In genomic region chr10:60934297-60935286, GRCm38 (mm10) we compare ENCODE assay signal across 9 mouse cellular contexts.
DNase-seq lines count a peak whose midpoint lies in the region; ATAC-seq and TF ChIP-seq lines count a peak whose summit lies in the region.
"Had no signal": no experiment of that assay in that cellular context is flagged by ENCODE, and none has a peak within 500 bp of the region (broad histone marks: within the 10 kb centered on the region; RNA-seq: fewer than 3 reads in every experiment).

No protein-coding gene starts in this region.

- H3K9me3 ChIP-seq in midbrain, embryonic 10.5 days (replicated peaks): no peaks in the 10 kb centered on the region
- no peaks in the 10 kb centered on the region for H3K9me3 ChIP-seq in midbrain, embryonic 15.5 days
- H3K9me3 ChIP-seq in kidney, embryonic 15.5 days (replicated peaks): no peaks in the 10 kb centered on the region
- H3K9me3 ChIP-seq in lung, embryonic 14.5 days (ENCODE audit: low read depth, low read length): no peaks in the 10 kb centered on the region
- H3K9me3 ChIP-seq: limb, embryonic 12.5 days had no signal

- H3K4me3 ChIP-seq in midbrain, embryonic 10.5 days: no peak overlapping the region
- no peak overlapping the region for H3K4me3 ChIP-seq in midbrain, embryonic 15.5 days
- H3K4me3 ChIP-seq in kidney, embryonic 15.5 days (replicated peaks): no peak overlapping the region
- no peak overlapping the region for H3K4me3 ChIP-seq in lung, embryonic 14.5 days (ENCODE audit: low read depth, low read length)
- H3K4me3 ChIP-seq: limb, embryonic 12.5 days had no signal

- no peak overlapping the region for H3K4me2 ChIP-seq in midbrain, embryonic 15.5 days
- H3K4me2 ChIP-seq in kidney, embryonic 15.5 days: peak overlapping the region; percentile 21; the same call in 1 of the 2 replicates
- H3K4me2 ChIP-seq in lung, embryonic 14.5 days: peak overlapping the region; percentile 29; the same call in 1 of the 2 replicates
- H3K4me2 ChIP-seq: limb, embryonic 12.5 days had no signal

- 69% methylated on average over 13 of the region's 13 CpGs for WGBS in midbrain, embryonic 10.5 days
- WGBS in midbrain, embryonic 15.5 days: 62% methylated on average over 13 of the region's 13 CpGs
- WGBS in kidney, embryonic 15.5 days: 33% methylated on average over 13 of the region's 13 CpGs
- WGBS in lung, embryonic 14.5 days: 23% methylated on average over 13 of the region's 13 CpGs

- peaks cover 74% of the 10 kb centered on the region for H3K4me1 ChIP-seq in midbrain, embryonic 10.5 days
- H3K4me1 ChIP-seq in midbrain, embryonic 15.5 days: peaks cover 33% of the 10 kb centered on the region
- H3K4me1 ChIP-seq in kidney, embryonic 15.5 days: peaks cover 55% of the 10 kb centered on the region
- H3K4me1 ChIP-seq in lung, embryonic 14.5 days (ENCODE audit: insufficient read depth): peaks cover 29% of the 10 kb centered on the region

- no peak for ATAC-seq in midbrain, embryonic 15.5 days (replicated peaks)
- ATAC-seq in kidney, embryonic 15.5 days (replicated peaks; ENCODE audit: low FRiP score): peak; percentile 82
- peak; percentile 71 for ATAC-seq in lung, embryonic 14.5 days (ENCODE audit: insufficient read depth)

- no peak overlapping the region for H3K9ac ChIP-seq in midbrain, embryonic 15.5 days
- no peak overlapping the region for H3K9ac ChIP-seq in kidney, embryonic 15.5 days
- H3K9ac ChIP-seq in lung, embryonic 14.5 days: no peak overlapping the region
- H3K9ac ChIP-seq: limb, embryonic 12.5 days had no signal

- H3K27ac ChIP-seq in midbrain, embryonic 10.5 days (replicated peaks): peak overlapping the region; percentile 75; the same call in 1 of the 2 replicates
- H3K27ac ChIP-seq in midbrain, embryonic 15.5 days: no peak overlapping the region
- H3K27ac ChIP-seq in kidney, embryonic 15.5 days: peak overlapping the region; percentile 90
- H3K27ac ChIP-seq in lung, embryonic 14.5 days (ENCODE audit: low read depth): peak overlapping the region; percentile 86; the same call in 1 of the 2 replicates
- H3K27ac ChIP-seq: limb, embryonic 12.5 days had no signal

- no peaks in the 10 kb centered on the region for H3K36me3 ChIP-seq in midbrain, embryonic 10.5 days
- H3K36me3 ChIP-seq in midbrain, embryonic 15.5 days (replicated peaks): no peaks in the 10 kb centered on the region
- no peaks in the 10 kb centered on the region for H3K36me3 ChIP-seq in kidney, embryonic 15.5 days
- no peaks in the 10 kb centered on the region for H3K36me3 ChIP-seq in lung, embryonic 14.5 days (ENCODE audit: insufficient read depth)
- H3K36me3 ChIP-seq: limb, embryonic 12.5 days had no signal

- DNase-seq in midbrain, embryonic 10.5 days (ENCODE audit: low spot score): no peak
- peak; percentile 78 for DNase-seq in adrenal gland, postnatal 10 days
- peak; percentile 78 for DNase-seq in heart, adult 8-10 months (ENCODE audit: low spot score)
- peak; percentile 91 for DNase-seq in lung, embryonic 14.5 days
- peak; percentile 24 for DNase-seq in urinary bladder, postnatal 25 days (ENCODE audit: low spot score)
- no peak for DNase-seq in spleen, adult 12 weeks (ENCODE audit: low spot score)

- TF ChIP-seq CTCF in lung, embryonic 14.5 days (IDR thresholded peaks at IDR 0.05; ENCODE audit: low read depth): no peak

- peaks cover 99% of the 10 kb centered on the region for H3K27me3 ChIP-seq in midbrain, embryonic 10.5 days (ENCODE audit: low read depth, poor library complexity, severe bottlenecking)
- H3K27me3 ChIP-seq in midbrain, embryonic 15.5 days (replicated peaks): 0 out of 2 replicates have a peak, but pooled peaks cover 2% of the 10 kb centered on the region
- H3K27me3 ChIP-seq in kidney, embryonic 15.5 days: peaks cover 17% of the 10 kb centered on the region
- no peaks in the 10 kb centered on the region for H3K27me3 ChIP-seq in lung, embryonic 14.5 days (ENCODE audit: insufficient read depth, low read length)

Comparison
In these comparisons a context has a peak if more than half of its experiments do, and no peak if none do; other contexts are left out.
1. DNase-seq: peak in adrenal gland, postnatal 10 days (single experiment), heart, adult 8-10 months (single experiment), lung, embryonic 14.5 days (single experiment) and urinary bladder, postnatal 25 days (single experiment); none in midbrain, embryonic 10.5 days (single experiment) and spleen, adult 12 weeks (single experiment).